Comparison of ENCODE assay signal across 9 mouse cellular contexts in genomic region chr5:33668223-33668622, GRCm38 (mm10). TPM values are rescaled to one million over a fixed set of nuclear protein-coding genes. Genes with fewer than 3 reads are reported as not detected.
DNase-seq lines count a peak whose midpoint lies in the region; ATAC-seq lines count a peak whose summit lies in the region.
"Had no signal": no experiment of that assay in that cellular context is flagged by ENCODE, and none has a peak within 500 bp of the region (broad histone marks: within the 10 kb centered on the region; RNA-seq: fewer than 3 reads in every experiment).

No protein-coding gene starts in this region.

- no peaks in the 10 kb centered on the region for H3K27me3 ChIP-seq in hindbrain, embryonic 14.5 days (ENCODE audit: control insufficient read depth, insufficient read depth, low read length)
- no peaks in the 10 kb centered on the region for H3K27me3 ChIP-seq in hindbrain, embryonic 12.5 days
- H3K27me3 ChIP-seq: limb, embryonic 12.5 days had no signal

- H3K36me3 ChIP-seq in hindbrain, embryonic 14.5 days (replicated peaks; ENCODE audit: control insufficient read depth, insufficient read depth), result peaks cover 20% of the 10 kb centered on the region
- H3K36me3 ChIP-seq in hindbrain, embryonic 12.5 days, result peaks cover 76% of the 10 kb centered on the region

- no peak overlapping the region for H3K9ac ChIP-seq in hindbrain, embryonic 14.5 days
- H3K9ac ChIP-seq in hindbrain, embryonic 12.5 days, result no peak overlapping the region
- H3K9ac ChIP-seq: limb, embryonic 12.5 days had no signal

- no peak overlapping the region for H3K4me3 ChIP-seq in hindbrain, embryonic 14.5 days (replicated peaks; ENCODE audit: low read length)
- H3K4me3 ChIP-seq in hindbrain, embryonic 12.5 days, result no peak overlapping the region
- H3K4me3 ChIP-seq: limb, embryonic 12.5 days had no signal

- H3K4me1 ChIP-seq in hindbrain, embryonic 14.5 days (replicated peaks; ENCODE audit: control insufficient read depth, insufficient read depth, low read length), result no peaks in the 10 kb centered on the region
- H3K4me1 ChIP-seq in hindbrain, embryonic 12.5 days, result no peaks in the 10 kb centered on the region; the same call in 1 of the 2 replicates
- H3K4me1 ChIP-seq: limb, embryonic 12.5 days had no signal

- H3K9me3 ChIP-seq in hindbrain, embryonic 14.5 days (ENCODE audit: control insufficient read depth, low read length), result no peaks in the 10 kb centered on the region
- H3K9me3 ChIP-seq in hindbrain, embryonic 12.5 days (replicated peaks), result no peaks in the 10 kb centered on the region
- H3K9me3 ChIP-seq: limb, embryonic 12.5 days had no signal

- no peak overlapping the region for H3K4me2 ChIP-seq in hindbrain, embryonic 14.5 days (replicated peaks)
- no peak overlapping the region for H3K4me2 ChIP-seq in hindbrain, embryonic 12.5 days (replicated peaks)
- H3K4me2 ChIP-seq: limb, embryonic 12.5 days had no signal

- DNase-seq in hindbrain, embryonic 14.5 days (ENCODE audit: low spot score), result peak; percentile 50
- DNase-seq in CD4-positive, CD25-positive, alpha-beta regulatory T cell, adult 2 months (ENCODE audit: low read depth, low spot score), result peak; percentile 75
- DNase-seq in ZHBTc4 (ENCODE audit: low read depth, low spot score), result peak; percentile 62
- DNase-seq in lung, postnatal 25 days (ENCODE audit: low spot score), result peak; percentile 54
- DNase-seq in right cerebral cortex, adult 18-20 months, result no peak
- no peak for DNase-seq in cerebellum, adult 8-10 months
- no peak for DNase-seq in ovary, adult 18-20 months (ENCODE audit: low spot score)

- ATAC-seq in hindbrain, embryonic 14.5 days (ENCODE audit: low FRiP score), result no peak
- no peak for ATAC-seq in hindbrain, embryonic 12.5 days (ENCODE audit: low FRiP score)

- no peak overlapping the region for H3K27ac ChIP-seq in hindbrain, embryonic 14.5 days
- no peak overlapping the region for H3K27ac ChIP-seq in hindbrain, embryonic 12.5 days
- H3K27ac ChIP-seq: limb, embryonic 12.5 days had no signal

RNA-seq across cellular contexts. Expression of gene Tmem129, which starts 10.0 kb away (rescaled TPM):
- 27.5 and 28.8 TPM in 2 replicates for polyA plus RNA-seq in hindbrain, embryonic 14.5 days (2014; fragmentation: Nextera tagmentation; extraction: Ambion mirVana)
- 33.3 and 33.8 TPM in 2 replicates for polyA plus RNA-seq in hindbrain, embryonic 12.5 days (2016; fragmentation: Nextera tagmentation; extraction: Ambion mirVana)

RNA-seq across cellular contexts. Expression of gene Tacc3, which starts 10.3 kb away (rescaled TPM):
- polyA plus RNA-seq in hindbrain, embryonic 14.5 days (2014; fragmentation: Nextera tagmentation; extraction: Ambion mirVana), result 32.3 and 41.0 TPM in 2 replicates
- polyA plus RNA-seq in hindbrain, embryonic 12.5 days (2016; fragmentation: Nextera tagmentation; extraction: Ambion mirVana), result 161 TPM in 2 replicates

RNA-seq across cellular contexts. Expression of gene Slbp, which starts 15.8 kb away (rescaled TPM):
- 115 and 125 TPM in 2 replicates for polyA plus RNA-seq in hindbrain, embryonic 14.5 days (2014; fragmentation: Nextera tagmentation; extraction: Ambion mirVana)
- 182 and 186 TPM in 2 replicates for polyA plus RNA-seq in hindbrain, embryonic 12.5 days (2016; fragmentation: Nextera tagmentation; extraction: Ambion mirVana)

RNA-seq across cellular contexts. Expression of gene Gm9903, which starts 38.5 kb away (rescaled TPM):
- 0.64 and 0.77 TPM in 2 replicates for polyA plus RNA-seq in hindbrain, embryonic 14.5 days (2014; fragmentation: Nextera tagmentation; extraction: Ambion mirVana)
- polyA plus RNA-seq in hindbrain, embryonic 12.5 days (2016; fragmentation: Nextera tagmentation; extraction: Ambion mirVana), result 0.35 and 1.3 TPM in 2 replicates

RNA-seq across cellular contexts. Expression of gene Fam53a, which starts 38.8 kb away (rescaled TPM):
- 26.8 and 30.2 TPM in 2 replicates for polyA plus RNA-seq in hindbrain, embryonic 14.5 days (2014; fragmentation: Nextera tagmentation; extraction: Ambion mirVana)
- 42.3 and 50.8 TPM in 2 replicates for polyA plus RNA-seq in hindbrain, embryonic 12.5 days (2016; fragmentation: Nextera tagmentation; extraction: Ambion mirVana)

Comparison
In these comparisons a context has a peak if more than half of its experiments do, and no peak if none do; other contexts are left out.
1. DNase-seq: peak in hindbrain, embryonic 14.5 days (single experiment), CD4-positive, CD25-positive, alpha-beta regulatory T cell, adult 2 months (single experiment), ZHBTc4 (single experiment) and lung, postnatal 25 days (single experiment); none in right cerebral cortex, adult 18-20 months (single experiment), cerebellum, adult 8-10 months (single experiment) and ovary, adult 18-20 months (single experiment).